Comparison of ENCODE assay signal across 8 mouse cellular contexts in genomic region chr13:77982105-77982851, GRCm38 (mm10). TPM values are rescaled to one million over a fixed set of nuclear protein-coding genes. Genes with fewer than 3 reads are reported as not detected.
DNase-seq lines count a peak whose midpoint lies in the region; ATAC-seq and TF ChIP-seq lines count a peak whose summit lies in the region.

No protein-coding gene starts in this region.

- 28% methylated on average over 5 of the region's 5 CpGs for WGBS in midbrain, embryonic 15.5 days

- TF ChIP-seq CTCF in gastrocnemius, adult 2 months (IDR thresholded peaks at IDR 0.05) = peak; percentile 73

- DNase-seq in gastrocnemius, adult 2 months = no peak
- DNase-seq in gastrocnemius, adult 8-10 months (ENCODE audit: low spot score in 2 of 2) = no peak
- DNase-seq in A20 (ENCODE audit: low read depth, low spot score) = peak; percentile 62
- peak; percentile 22 for DNase-seq in c-Kit-positive CD71-positive TER-119-negative erythroid progenitor cells, embryonic 14.5 days (ENCODE audit: low read depth)
- peak; percentile 15 to 62 for DNase-seq in layer of hippocampus, adult 8-10 months (ENCODE audit: low spot score in 2 of 2)
- no peak for DNase-seq in ovary, adult 18-20 months (ENCODE audit: low spot score)

- H3K27ac ChIP-seq in gastrocnemius, adult 2 months = no peak overlapping the region
- H3K27ac ChIP-seq in midbrain, embryonic 15.5 days = no peak overlapping the region

- no peaks in the 10 kb centered on the region for H3K27me3 ChIP-seq in midbrain, embryonic 15.5 days (replicated peaks)

- H3K4me3 ChIP-seq in gastrocnemius, adult 2 months = no peak overlapping the region
- no peak overlapping the region for H3K4me3 ChIP-seq in midbrain, embryonic 15.5 days

- H3K4me1 ChIP-seq in midbrain, embryonic 15.5 days = no peaks in the 10 kb centered on the region

- intact Hi-C loops in gastrocnemius, adult 2 months (cut with DNase I) = loop anchor here (2.0 to 5.0 kb wide), 2 partner anchors 205 to 219 kb away; no protein-coding TSS in a partner anchor

- no peak overlapping the region for H3K9ac ChIP-seq in midbrain, embryonic 15.5 days

- H3K9me3 ChIP-seq in midbrain, embryonic 15.5 days = no peaks in the 10 kb centered on the region

- H3K4me2 ChIP-seq in midbrain, embryonic 15.5 days = no peak overlapping the region

- H3K36me3 ChIP-seq in midbrain, embryonic 15.5 days (replicated peaks) = no peaks in the 10 kb centered on the region

- ATAC-seq in frontal cortex, adult (ENCODE audit: low TSS enrichment) = peak; percentile 88
- ATAC-seq in midbrain, embryonic 15.5 days (replicated peaks) = peak; percentile 77

RNA-seq across cellular contexts. Expression of gene Pou5f2, which starts 42.4 kb away (rescaled TPM):
- under 1 TPM; 0.23 to 0.39 TPM for total RNA-seq in gastrocnemius, adult 2 months (2021)
- total RNA-seq in gastrocnemius, adult 8-10 months (2022) = under 1 TPM in 3 of 4 experiments, not detected in 1; 0.17 to 0.74 (median 0.35) TPM
- total RNA-seq in layer of hippocampus, adult 8-10 months (2022) = 1 to 10 TPM; 1.2 to 2.0 (median 1.7) TPM
- polyA plus RNA-seq in midbrain, embryonic 15.5 days (2015; fragmentation: Nextera tagmentation; extraction: Ambion mirVana) = 1.2 and 1.3 TPM in 2 replicates

Comparison
In these comparisons a context has a peak if more than half of its experiments do, and no peak if none do; other contexts are left out.
1. DNase-seq: peak in A20 (single experiment), c-Kit-positive CD71-positive TER-119-negative erythroid progenitor cells, embryonic 14.5 days (single experiment) and layer of hippocampus, adult 8-10 months (2 of 2); none in gastrocnemius, adult 2 months (single experiment), gastrocnemius, adult 8-10 months (0 of 2) and ovary, adult 18-20 months (single experiment).